Mouse (Mus musculus): ENCODE results near the gene Ntrk3. TPM values are rescaled to one million over a fixed set of nuclear protein-coding genes. Genes with fewer than 3 reads are reported as not detected.

The Ntrk3 gene
- polyA plus RNA-seq, 1 experiment from 2014 or later = 27.0 TPM

DNA sequence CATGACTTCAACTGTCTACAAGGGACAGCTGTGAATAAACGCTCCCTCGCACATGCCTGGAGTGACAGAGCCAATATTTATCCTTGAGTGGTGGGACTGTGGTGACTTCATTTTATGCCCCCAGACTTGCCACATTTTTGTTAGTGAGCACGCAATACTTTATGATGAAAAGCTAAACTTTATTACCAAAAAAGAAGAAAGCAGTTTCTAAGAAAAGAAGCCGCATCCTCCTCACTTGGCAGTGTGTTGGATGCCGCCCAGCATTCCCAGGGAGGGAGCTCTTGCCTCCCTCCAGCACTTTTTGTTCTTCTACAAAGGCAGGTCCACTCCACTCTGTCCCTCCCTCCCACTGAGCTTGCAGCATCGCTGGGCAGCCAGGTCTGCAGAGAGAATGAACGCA lies 77.0 kb downstream of the Ntrk3 start:
- no peak overlapping the region for H3K27ac ChIP-seq (replicated peaks; ENCODE audit: low read depth, low read length)
- no peaks in the 10 kb centered on the region for H3K27me3 ChIP-seq (ENCODE audit: control insufficient read depth, insufficient read depth, low read length)
- WGBS = 54% methylated on average over 7 of the region's 7 CpGs
- H3K4me2 ChIP-seq (ENCODE audit: low read length) = no peak overlapping the region
- 0 out of 2 replicates have a peak, but pooled peaks cover 4% of the 10 kb centered on the region for H3K4me1 ChIP-seq (ENCODE audit: control insufficient read depth, insufficient read depth, low read length)
- H3K9ac ChIP-seq (replicated peaks; ENCODE audit: low read length) = no peak overlapping the region
- ATAC-seq (ENCODE audit: low FRiP score, low TSS enrichment) (no peak), DNase-seq (no peak)
- H3K36me3 ChIP-seq (ENCODE audit: control insufficient read depth, insufficient read depth, low read length) = no peaks in the 10 kb centered on the region
- no peak overlapping the region for H3K4me3 ChIP-seq (replicated peaks; ENCODE audit: low read depth, low read length)
- no peaks in the 10 kb centered on the region for H3K9me3 ChIP-seq (ENCODE audit: control insufficient read depth, low read length)

DNA sequence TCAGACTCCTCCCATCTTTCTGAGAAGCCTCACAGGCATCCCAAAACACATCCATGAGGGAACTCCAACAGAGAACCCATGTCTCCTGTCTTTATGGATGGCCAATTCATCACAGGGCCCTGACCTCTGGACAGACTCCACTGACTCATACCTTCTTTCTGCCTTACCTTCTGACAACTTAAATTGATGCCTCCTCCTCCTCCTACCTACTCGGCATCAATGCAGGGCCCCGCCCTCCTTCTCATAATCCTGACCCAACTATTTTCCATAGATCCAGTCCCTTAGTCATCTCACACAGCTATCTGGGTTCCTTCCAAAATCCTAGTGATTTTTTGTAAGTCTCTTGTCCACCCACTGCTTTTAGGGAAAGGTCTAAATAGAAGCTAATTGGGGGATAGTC lies 78.0 kb downstream of the Ntrk3 start:
- no peak overlapping the region for H3K4me3 ChIP-seq (replicated peaks; ENCODE audit: low read depth, low read length)
- H3K36me3 ChIP-seq (ENCODE audit: control insufficient read depth, insufficient read depth, low read length) = no peaks in the 10 kb centered on the region
- no peak overlapping the region for H3K9ac ChIP-seq (replicated peaks; ENCODE audit: low read length)
- 0 out of 2 replicates have a peak, but pooled peaks cover 4% of the 10 kb centered on the region for H3K4me1 ChIP-seq (ENCODE audit: control insufficient read depth, insufficient read depth, low read length)
- ATAC-seq (ENCODE audit: low FRiP score, low TSS enrichment) (no peak), DNase-seq (no peak)
- no peak overlapping the region for H3K4me2 ChIP-seq (ENCODE audit: low read length)
- H3K27ac ChIP-seq (replicated peaks; ENCODE audit: low read depth, low read length) = no peak overlapping the region
- H3K27me3 ChIP-seq (ENCODE audit: control insufficient read depth, insufficient read depth, low read length) = no peaks in the 10 kb centered on the region
- WGBS = 86% methylated on average over 2 of the region's 2 CpGs
- no peaks in the 10 kb centered on the region for H3K9me3 ChIP-seq (ENCODE audit: control insufficient read depth, low read length)

DNA sequence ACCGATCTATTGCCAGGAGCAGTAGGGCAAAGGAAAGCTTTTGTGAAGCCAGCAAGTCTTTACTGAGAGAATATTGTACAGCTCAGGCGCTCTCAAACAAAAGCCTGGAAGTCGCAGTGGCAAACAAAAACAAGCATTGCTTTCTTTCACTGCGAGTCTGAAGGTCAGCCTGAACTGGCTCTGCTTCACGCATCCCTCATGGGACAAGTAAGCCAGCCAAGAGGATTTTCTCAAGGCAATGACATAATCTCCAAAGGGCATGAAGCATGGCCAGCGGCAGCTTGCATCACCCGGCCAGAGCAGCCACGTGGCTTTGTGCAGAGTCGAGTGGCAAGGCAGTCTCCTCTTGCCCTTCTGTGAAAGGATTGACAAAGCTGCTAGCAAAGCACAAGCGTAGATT lies 79.8 kb downstream of the Ntrk3 start:
- ATAC-seq (ENCODE audit: low FRiP score, low TSS enrichment) (no peak), DNase-seq (peak; percentile 60)
- H3K36me3 ChIP-seq (ENCODE audit: control insufficient read depth, insufficient read depth, low read length) = no peaks in the 10 kb centered on the region
- H3K27ac ChIP-seq (replicated peaks; ENCODE audit: low read depth, low read length) = no peak overlapping the region
- no peak overlapping the region for H3K9ac ChIP-seq (replicated peaks; ENCODE audit: low read length)
- no peaks in the 10 kb centered on the region for H3K27me3 ChIP-seq (ENCODE audit: control insufficient read depth, insufficient read depth, low read length)
- H3K9me3 ChIP-seq (ENCODE audit: control insufficient read depth, low read length) = no peaks in the 10 kb centered on the region
- no peak overlapping the region for H3K4me3 ChIP-seq (replicated peaks; ENCODE audit: low read depth, low read length)
- 0 out of 2 replicates have a peak, but pooled peaks cover 4% of the 10 kb centered on the region for H3K4me1 ChIP-seq (ENCODE audit: control insufficient read depth, insufficient read depth, low read length)
- WGBS = 35% methylated on average over 10 of the region's 10 CpGs
- H3K4me2 ChIP-seq (ENCODE audit: low read length) = no peak overlapping the region

DNA sequence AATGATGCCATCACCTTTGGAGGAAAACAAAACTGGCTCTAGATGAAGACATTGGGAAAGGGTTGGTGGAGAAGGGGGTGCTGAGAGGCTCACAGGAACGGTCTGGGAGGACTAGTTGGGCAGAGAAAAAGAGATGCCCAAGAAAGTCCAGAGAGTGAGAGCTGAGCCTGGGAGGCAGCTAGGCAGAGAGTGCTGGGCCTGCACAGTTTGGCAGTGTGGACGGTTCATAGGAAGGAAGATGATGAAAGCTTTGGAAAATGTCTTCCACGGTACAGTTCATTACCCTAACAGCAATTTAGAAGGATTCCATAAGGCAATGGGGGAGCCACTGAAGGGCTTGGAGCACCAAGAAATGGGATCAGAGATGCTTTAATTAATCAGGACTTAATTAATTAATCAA lies 81.6 kb downstream of the Ntrk3 start:
- 57% methylated on average over 3 of the region's 3 CpGs for WGBS
- H3K4me1 ChIP-seq (ENCODE audit: control insufficient read depth, insufficient read depth, low read length) = 0 out of 2 replicates have a peak, but pooled peaks cover 4% of the 10 kb centered on the region
- no peaks in the 10 kb centered on the region for H3K9me3 ChIP-seq (ENCODE audit: control insufficient read depth, low read length)
- H3K9ac ChIP-seq (replicated peaks; ENCODE audit: low read length) = no peak overlapping the region
- no peak overlapping the region for H3K27ac ChIP-seq (replicated peaks; ENCODE audit: low read depth, low read length)
- no peak overlapping the region for H3K4me2 ChIP-seq (ENCODE audit: low read length)
- no peaks in the 10 kb centered on the region for H3K36me3 ChIP-seq (ENCODE audit: control insufficient read depth, insufficient read depth, low read length)
- H3K27me3 ChIP-seq (ENCODE audit: control insufficient read depth, insufficient read depth, low read length) = no peaks in the 10 kb centered on the region
- no peak for DNase-seq
- no peak for ATAC-seq (ENCODE audit: low FRiP score, low TSS enrichment)
- no peak overlapping the region for H3K4me3 ChIP-seq (replicated peaks; ENCODE audit: low read depth, low read length)

DNA sequence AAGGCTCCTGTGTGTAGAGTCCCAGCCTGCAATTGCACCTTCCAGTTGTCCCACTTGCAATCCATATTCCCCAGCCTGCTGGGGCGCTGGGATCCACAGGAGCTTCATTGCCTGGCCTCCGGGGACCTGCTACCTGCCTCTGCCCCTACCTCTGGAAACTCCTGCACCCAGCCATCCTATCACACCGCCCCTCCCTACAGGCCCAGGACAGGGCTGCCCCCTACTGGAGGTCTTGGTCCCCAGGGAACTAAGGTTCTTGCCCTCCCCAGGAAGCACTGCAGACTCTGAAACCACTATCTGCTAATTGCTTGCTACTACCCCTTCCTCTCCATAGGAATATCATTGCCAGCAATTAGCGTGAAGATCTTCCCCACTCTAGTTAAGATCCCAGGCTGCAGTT lies 84.1 kb downstream of the Ntrk3 start:
- DNase-seq (no peak), ATAC-seq (ENCODE audit: low FRiP score, low TSS enrichment) (no peak)
- Histone ChIP-seq H3K36me3 (ENCODE audit: control insufficient read depth, insufficient read depth, low read length) (no peaks in the 10 kb centered on the region), H3K9ac (replicated peaks; ENCODE audit: low read length) (no peak overlapping the region), H3K9me3 (ENCODE audit: control insufficient read depth, low read length) (no peaks in the 10 kb centered on the region), H3K4me3 (replicated peaks; ENCODE audit: low read depth, low read length) (no peak overlapping the region), H3K4me1 (ENCODE audit: control insufficient read depth, insufficient read depth, low read length) (0 out of 2 replicates have a peak, but pooled peaks cover 4% of the 10 kb centered on the region), H3K27me3 (ENCODE audit: control insufficient read depth, insufficient read depth, low read length) (no peaks in the 10 kb centered on the region), H3K4me2 (ENCODE audit: low read length) (no peak overlapping the region), H3K27ac (replicated peaks; ENCODE audit: low read depth, low read length) (no peak overlapping the region)
- WGBS = 39% methylated on average over 4 of the region's 4 CpGs

DNA sequence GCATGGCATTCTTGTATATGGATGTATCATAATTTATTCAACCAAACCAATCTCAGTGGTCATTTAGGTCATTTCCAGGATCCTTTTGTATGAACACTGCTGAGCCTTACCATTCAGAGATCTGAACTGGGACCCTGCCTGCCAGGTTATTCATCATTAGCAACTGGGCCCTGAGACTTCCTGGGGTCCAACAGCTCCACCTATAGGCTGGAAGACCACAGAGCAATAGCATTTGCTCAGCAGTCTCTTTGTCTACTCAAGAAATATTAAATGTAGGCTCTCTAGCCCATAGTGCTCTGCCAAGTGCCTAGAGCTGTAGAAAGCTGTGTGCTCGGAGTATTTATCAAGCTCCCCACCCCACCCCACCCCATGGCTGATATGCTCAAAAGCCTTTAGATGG lies 85.5 kb downstream of the Ntrk3 start:
- H3K4me2 ChIP-seq (ENCODE audit: low read length) = no peak overlapping the region
- WGBS = 74% methylated on average over 1 of the region's 1 CpGs
- no peaks in the 10 kb centered on the region for H3K27me3 ChIP-seq (ENCODE audit: control insufficient read depth, insufficient read depth, low read length)
- H3K9me3 ChIP-seq (ENCODE audit: control insufficient read depth, low read length) = no peaks in the 10 kb centered on the region
- no peak overlapping the region for H3K27ac ChIP-seq (replicated peaks; ENCODE audit: low read depth, low read length)
- no peaks in the 10 kb centered on the region for H3K36me3 ChIP-seq (ENCODE audit: control insufficient read depth, insufficient read depth, low read length)
- no peak overlapping the region for H3K4me3 ChIP-seq (replicated peaks; ENCODE audit: low read depth, low read length)
- no peaks in the 10 kb centered on the region for H3K4me1 ChIP-seq (ENCODE audit: control insufficient read depth, insufficient read depth, low read length)
- ATAC-seq (ENCODE audit: low FRiP score, low TSS enrichment) = no peak
- DNase-seq = no peak
- H3K9ac ChIP-seq (replicated peaks; ENCODE audit: low read length) = no peak overlapping the region

DNA sequence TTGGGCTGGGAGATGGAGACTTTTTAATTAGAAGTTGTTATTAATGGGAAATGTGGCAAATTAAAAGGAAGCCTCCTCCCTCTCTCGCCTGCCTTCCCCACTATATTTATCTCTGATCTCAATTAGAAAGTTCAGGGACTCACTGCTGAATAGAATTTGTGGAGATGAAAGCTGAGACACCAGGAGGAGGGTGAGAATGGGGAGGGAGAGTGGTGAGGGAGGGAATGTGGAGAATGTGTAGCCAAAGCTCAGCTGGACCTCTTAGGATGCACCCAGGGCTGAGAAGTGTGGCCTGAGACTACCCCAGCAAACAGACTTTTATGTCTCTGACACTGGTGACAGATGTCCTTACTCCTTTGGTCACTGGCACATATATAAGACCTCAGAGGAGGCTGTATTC lies 86.3 kb downstream of the Ntrk3 start:
- no peaks in the 10 kb centered on the region for H3K36me3 ChIP-seq (ENCODE audit: control insufficient read depth, insufficient read depth, low read length)
- H3K4me2 ChIP-seq (ENCODE audit: low read length) = no peak overlapping the region
- H3K27me3 ChIP-seq (ENCODE audit: control insufficient read depth, insufficient read depth, low read length) = no peaks in the 10 kb centered on the region
- no peak overlapping the region for H3K4me3 ChIP-seq (replicated peaks; ENCODE audit: low read depth, low read length)
- no peak overlapping the region for H3K27ac ChIP-seq (replicated peaks; ENCODE audit: low read depth, low read length)
- ATAC-seq (ENCODE audit: low FRiP score, low TSS enrichment) = no peak
- no peaks in the 10 kb centered on the region for H3K9me3 ChIP-seq (ENCODE audit: control insufficient read depth, low read length)
- H3K9ac ChIP-seq (replicated peaks; ENCODE audit: low read length) = no peak overlapping the region
- H3K4me1 ChIP-seq (ENCODE audit: control insufficient read depth, insufficient read depth, low read length) = no peaks in the 10 kb centered on the region
- 53% methylated on average over 1 of the region's 1 CpGs for WGBS
- no peak for DNase-seq

DNA sequence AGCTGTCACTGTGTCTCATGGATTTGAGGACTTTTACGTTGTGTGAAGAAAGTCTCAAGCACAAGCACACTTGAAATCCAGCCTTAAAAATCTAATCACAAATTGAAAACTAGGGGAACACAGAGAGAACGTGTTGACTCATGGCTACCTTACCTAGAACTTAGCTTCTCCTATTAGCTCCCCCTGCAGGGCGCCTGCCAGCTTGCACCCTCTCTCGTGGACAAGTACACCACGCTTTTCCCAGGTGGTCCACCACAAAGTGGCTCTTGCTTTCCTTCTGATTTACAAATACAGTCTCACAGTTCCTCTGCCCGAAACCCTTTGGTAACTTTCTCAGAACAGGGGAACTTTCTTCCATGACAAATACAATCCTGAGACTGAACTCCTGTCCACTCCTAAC lies 94.1 kb downstream of the Ntrk3 start:
- 63% methylated on average over 6 of the region's 6 CpGs for WGBS
- no peaks in the 10 kb centered on the region for H3K4me1 ChIP-seq (ENCODE audit: control insufficient read depth, insufficient read depth, low read length)
- no peaks in the 10 kb centered on the region for H3K36me3 ChIP-seq (ENCODE audit: control insufficient read depth, insufficient read depth, low read length)
- H3K27me3 ChIP-seq (ENCODE audit: control insufficient read depth, insufficient read depth, low read length) = no peaks in the 10 kb centered on the region; the same call in 1 of the 2 replicates
- no peak for ATAC-seq (ENCODE audit: low FRiP score, low TSS enrichment)
- H3K27ac ChIP-seq (replicated peaks; ENCODE audit: low read depth, low read length) = no peak overlapping the region
- no peaks in the 10 kb centered on the region for H3K9me3 ChIP-seq (ENCODE audit: control insufficient read depth, low read length)
- no peak for DNase-seq
- H3K4me3 ChIP-seq (replicated peaks; ENCODE audit: low read depth, low read length) = no peak overlapping the region
- no peak overlapping the region for H3K9ac ChIP-seq (replicated peaks; ENCODE audit: low read length)
- no peak overlapping the region for H3K4me2 ChIP-seq (ENCODE audit: low read length)

DNA sequence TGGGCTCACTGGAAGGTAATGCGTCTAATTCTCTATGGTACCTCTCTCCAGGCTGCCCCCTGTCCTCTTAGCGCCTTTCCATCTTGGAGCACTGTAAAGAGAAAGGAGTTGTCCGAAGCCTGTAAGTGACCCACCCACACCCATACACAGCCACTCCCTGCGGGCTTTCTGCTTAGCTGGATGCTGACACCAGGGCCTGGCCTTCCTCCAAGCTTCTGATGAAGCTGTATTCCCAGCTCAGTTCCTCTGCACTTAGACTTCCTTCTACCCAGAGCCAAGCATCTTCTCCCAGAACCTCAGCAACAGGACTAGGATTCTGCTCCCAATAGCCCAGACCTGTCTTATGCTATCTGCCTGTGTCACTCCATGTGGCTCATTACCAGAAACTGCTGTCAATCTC lies 114.1 kb downstream of the Ntrk3 start:
- Histone ChIP-seq H3K36me3 (ENCODE audit: control insufficient read depth, insufficient read depth, low read length) (no peaks in the 10 kb centered on the region), H3K27me3 (ENCODE audit: control insufficient read depth, insufficient read depth, low read length) (no peaks in the 10 kb centered on the region), H3K4me2 (ENCODE audit: low read length) (no peak overlapping the region), H3K9ac (replicated peaks; ENCODE audit: low read length) (no peak overlapping the region), H3K9me3 (ENCODE audit: control insufficient read depth, low read length) (no peaks in the 10 kb centered on the region), H3K27ac (replicated peaks; ENCODE audit: low read depth, low read length) (no peak overlapping the region), H3K4me1 (ENCODE audit: control insufficient read depth, insufficient read depth, low read length) (peaks cover 24% of the 10 kb centered on the region), H3K4me3 (replicated peaks; ENCODE audit: low read depth, low read length) (no peak overlapping the region)
- 76% methylated on average over 4 of the region's 4 CpGs for WGBS
- DNase-seq (no peak), ATAC-seq (ENCODE audit: low FRiP score, low TSS enrichment) (no peak)

Data from midbrain, embryonic 14.5 days (tissue).